Mouse (Mus musculus): ENCODE data around the gene Disc1.
A peak's percentile ranks its signal among the peaks of the same experiment; 100 is the strongest.

The Disc1 gene

DNA sequence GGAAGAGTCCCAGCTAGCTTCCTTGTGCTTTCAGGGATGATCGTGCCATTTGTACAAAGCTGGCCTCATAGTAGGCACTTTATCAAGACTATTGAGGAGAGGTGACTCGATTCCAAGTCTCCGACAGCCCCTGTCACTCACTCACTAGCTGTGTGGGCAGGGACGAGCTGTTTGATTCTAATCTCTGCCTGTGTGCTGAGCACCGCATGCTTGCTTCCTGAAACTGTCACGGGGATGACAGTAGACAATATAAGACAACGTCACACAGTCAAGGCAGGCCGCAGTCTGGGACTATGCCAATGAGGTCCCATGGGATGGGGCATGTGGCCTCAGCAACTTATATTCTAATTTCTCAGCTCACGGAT, 13.6 kb downstream of the Disc1 start:
- peak in 1 of 2 experiments; percentile 54 for DNase-seq

DNA sequence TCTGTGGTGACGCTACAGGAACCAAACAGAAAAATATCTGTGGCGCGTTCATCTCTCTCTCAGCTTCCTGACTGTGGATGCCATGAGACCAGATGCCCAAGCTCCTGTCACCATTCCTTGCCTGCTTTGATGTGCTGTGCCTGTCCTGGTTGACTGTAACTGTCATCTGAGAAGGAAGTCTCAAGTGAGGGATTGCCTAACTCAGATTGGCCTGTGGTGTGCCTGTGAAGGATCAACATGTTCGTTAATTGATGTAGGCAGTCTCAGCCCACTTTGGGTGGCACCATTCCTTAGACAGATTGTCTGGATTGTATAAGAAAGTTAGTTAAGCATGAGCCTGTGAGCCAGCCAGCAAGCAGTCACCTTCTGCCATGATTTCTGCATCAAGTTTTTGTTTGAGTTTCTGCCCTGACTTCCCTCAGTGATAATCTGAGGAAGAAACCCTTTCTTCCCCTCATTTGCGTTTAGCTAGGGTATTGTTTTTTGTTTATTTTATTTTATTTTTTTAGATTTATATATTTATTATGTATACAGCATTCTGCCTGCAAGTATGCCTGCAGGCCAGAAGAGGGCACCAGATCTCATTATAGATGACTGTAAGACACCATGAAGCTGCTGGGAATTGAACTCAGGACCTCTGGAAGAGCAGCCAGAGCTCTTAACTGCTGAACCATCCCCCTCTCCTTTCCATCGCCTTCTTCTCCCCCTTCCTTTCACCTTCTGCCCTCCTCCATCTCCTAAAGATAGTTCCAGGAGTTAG, 14.3 kb downstream of the Disc1 start:
- DNase-seq, result no peak

DNA sequence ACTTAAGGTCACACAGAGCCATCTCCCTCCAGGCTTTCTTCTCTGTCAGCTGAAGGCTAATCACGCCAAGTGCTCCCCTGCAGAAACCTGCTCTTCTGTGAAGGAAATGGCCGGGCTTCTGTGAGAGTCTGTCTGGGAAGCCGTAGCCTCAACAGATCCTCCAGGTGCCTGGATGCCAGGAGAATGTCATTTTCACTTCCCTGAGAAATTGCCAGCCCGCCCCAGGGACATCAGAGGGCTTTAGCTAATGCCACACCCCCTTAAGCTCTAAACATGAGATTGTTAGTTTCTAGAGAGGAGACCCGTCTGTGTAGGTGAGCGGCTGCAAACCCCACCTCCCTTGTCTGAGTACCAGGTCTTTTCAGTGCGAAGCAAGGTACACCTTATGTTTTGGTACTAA, 15.3 kb downstream of the Disc1 start:
- no peak for DNase-seq

DNA sequence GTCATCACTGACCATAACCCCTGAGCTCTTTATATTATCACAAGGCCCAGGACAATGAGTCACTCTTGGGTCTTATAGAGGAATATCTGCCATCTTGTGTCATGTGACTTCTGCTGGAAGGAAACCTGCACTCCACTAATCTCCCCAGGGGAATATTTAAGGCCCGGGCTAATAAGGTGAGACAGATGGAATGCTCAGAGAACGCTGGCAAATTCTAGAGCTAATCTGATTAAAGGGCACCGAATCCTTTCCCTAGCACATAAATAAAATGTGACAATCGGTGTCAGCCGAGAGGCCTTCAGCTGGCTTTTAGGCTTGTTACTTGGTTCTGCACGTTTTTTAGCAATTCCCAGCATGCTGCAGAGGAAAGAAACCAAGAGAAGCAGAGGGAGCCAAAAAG, 15.7 kb downstream of the Disc1 start:
- no peak for DNase-seq

DNA sequence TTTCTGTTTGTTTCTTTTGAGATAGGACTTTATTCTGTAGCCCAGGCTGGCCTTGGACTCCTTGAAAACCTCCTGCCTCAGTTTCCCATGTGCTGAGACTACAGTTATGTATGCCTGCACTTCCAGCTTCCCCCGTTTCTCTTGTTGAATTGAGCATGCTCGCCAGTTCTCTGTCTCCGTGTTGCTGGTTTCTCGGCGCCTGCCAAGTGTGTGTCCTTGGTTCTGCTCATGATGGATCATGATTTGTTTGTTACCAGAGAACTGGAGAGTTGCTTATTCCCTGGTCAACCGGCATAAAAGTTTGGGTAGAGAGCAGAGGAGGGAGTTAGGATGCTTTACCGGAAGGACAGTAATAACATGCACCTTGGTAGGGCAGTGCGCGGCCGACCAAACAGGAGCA, 20.1 kb downstream of the Disc1 start:
- no peak for DNase-seq

DNA sequence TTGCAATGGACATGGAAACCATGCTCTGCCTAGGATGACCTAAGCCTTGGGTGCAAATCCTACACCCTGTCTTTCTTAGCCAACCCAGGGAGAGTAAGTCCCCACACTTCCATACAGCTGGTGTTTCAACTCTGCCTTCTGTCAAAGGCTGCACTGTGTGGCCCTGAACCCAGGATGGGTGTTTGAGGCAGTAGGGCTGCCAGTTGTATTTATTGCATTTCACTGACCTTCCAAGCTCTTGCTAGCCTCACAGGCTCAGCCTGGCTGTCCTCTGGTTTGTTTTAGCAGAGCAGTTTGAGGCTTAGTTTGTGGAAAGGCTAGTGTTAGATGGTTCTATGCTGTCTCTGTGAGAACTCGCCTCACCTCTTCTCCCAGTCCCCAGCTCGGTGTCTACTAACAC, 20.6 kb downstream of the Disc1 start:
- DNase-seq, result no peak

DNA sequence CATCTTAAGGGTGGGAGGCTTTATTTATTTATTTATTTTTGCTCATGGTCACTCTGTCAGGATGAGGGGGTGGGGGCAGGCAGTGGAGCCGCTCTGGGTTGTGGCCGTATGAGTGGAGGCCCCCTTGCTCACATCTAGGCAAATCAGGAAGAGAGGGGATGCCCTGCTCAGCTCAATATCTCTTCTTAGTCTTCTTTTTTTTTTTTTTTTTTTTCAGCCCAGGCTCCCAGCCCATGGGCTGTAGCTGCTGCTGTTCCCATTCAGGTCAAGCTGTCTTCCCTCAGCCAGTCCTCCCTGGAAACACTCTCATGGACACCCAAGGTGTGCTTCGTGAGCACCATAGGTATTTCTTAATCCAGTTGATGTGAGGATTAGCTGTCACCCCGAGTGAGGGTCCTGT, 21.4 kb downstream of the Disc1 start:
- no peak for DNase-seq

DNA sequence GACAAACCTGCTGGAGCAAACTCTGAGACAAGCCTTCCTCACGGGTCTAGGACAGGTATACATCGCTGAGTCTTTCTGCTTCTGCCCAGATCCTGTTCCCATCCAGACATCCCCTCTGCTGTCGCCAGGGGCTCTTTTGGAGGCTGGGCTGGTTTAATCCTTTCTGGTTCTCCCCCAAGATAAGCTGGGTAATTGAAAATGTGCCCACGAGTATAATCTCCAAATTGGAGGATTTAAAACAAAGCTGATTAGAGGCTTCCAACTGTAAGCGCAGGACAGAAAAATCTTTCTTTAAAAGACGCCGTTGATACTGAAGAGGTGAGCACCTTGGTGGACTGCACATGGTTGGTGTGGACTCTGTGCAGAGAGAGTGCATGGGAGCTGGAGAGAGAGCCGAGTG, 23.3 kb downstream of the Disc1 start:
- DNase-seq, result no peak

DNA sequence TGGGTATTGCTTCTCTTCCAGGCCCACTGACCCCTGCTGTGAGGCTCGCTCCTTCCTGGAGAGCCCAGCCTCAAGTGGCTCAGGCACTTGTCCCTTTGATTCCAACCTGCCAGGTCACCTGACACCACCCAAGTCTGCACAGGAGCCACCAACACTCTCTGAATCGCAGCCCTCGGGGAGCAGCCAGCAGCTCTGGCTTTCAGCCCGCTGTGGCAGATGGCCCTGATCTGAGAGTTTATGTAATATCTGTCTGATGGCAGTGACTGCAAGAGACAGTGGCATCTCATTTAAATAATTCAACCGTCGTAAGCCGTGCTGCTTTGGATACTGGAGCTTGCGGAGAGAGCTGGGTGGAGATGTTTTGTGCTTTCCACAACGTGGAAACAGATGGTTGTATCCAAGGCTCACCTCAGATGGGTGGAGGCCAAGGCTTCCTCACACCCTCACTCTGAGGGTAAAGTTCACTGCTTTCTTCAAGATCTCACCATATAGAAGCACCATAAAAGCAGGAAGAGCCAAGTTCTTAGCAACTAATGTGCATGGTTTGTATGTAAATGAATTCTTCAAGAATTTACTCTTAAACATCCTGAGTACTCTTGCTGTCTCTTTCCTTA, 24.9 kb downstream of the Disc1 start:
- no peak for DNase-seq

DNA sequence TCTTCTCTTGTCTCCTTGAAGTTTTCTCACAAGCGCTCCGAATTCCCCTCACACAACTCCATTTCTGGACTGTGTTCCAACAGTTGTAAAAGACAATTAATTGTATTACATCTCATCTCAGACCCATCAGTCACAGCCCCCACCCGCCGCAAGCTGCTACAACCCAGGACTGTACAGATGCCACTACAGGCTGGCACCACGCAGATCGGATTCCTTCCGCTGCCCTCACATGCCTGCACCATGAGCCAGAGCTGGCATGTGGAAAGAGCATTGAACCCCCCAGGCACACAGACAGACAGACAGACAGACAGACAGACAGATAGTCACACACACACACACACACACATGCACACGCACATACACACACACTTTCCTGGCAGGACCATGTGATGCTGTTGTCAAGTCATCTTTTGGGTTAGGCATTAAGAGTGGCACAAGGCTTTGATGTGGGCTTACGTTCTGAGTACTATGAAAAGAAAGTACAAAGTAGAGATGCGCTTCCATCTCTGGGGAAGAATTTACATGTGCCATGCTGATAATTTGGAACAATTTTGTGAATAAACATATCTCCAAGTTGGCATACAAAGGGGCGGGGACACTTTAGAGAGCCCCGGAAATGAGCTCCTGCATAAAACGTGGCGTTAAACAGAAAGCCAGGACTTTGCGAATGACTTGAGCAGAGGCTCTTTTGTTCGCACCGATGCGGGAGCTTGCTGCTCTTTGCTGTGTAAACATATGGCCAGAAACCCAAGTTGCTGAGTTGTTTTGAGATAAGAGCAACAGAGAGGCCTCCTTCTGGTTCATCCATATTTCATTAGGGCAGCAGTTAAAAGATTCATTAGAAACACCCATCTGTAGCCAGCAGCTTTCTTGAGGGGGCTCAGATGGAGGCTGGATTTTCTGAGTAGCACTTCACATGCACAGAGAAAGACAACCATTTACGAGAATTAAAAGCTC, 26.7 kb downstream of the Disc1 start:
- DNase-seq, result no peak

DNA sequence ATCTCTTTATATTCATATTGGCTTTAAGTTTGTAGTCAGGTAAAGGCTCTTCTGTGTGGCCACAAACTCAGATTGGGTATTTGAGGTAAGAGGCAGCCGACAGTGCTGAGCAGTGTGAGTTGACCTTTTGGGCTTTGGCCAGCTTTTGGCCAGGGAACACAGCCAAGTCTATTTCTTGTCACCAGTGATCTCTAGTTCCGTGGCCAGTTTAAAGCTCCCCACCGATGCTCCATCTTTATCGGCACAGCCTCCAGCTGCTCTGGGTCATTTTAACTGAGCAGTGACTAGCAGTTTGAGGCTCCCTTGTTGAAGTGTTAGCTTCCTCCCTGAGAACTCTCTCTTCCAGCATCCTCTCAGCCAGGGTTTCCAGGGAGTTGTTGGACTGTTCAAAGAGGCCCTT, 29.8 kb downstream of the Disc1 start:
- no peak for DNase-seq

DNA sequence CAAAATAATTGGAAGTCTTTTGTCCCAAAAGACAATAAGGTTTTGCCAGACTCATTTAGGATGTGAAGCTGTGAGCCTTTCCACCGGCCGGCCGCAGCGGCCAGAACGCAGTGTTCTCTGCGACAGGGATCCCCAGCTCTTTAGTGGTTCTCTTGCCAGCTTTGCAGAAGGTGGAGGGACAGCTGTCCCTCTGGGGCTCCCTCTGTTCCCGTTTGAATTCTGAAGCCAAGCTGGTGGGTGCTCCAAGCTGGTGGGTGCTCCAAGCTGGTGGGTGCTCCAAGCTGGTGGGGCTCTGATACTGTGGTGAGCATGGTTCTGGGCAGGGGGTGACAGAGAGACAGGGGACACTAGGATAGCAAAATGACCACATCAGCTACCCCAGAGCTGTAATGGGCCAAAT, 30.5 kb downstream of the Disc1 start:
- no peak for DNase-seq

DNA sequence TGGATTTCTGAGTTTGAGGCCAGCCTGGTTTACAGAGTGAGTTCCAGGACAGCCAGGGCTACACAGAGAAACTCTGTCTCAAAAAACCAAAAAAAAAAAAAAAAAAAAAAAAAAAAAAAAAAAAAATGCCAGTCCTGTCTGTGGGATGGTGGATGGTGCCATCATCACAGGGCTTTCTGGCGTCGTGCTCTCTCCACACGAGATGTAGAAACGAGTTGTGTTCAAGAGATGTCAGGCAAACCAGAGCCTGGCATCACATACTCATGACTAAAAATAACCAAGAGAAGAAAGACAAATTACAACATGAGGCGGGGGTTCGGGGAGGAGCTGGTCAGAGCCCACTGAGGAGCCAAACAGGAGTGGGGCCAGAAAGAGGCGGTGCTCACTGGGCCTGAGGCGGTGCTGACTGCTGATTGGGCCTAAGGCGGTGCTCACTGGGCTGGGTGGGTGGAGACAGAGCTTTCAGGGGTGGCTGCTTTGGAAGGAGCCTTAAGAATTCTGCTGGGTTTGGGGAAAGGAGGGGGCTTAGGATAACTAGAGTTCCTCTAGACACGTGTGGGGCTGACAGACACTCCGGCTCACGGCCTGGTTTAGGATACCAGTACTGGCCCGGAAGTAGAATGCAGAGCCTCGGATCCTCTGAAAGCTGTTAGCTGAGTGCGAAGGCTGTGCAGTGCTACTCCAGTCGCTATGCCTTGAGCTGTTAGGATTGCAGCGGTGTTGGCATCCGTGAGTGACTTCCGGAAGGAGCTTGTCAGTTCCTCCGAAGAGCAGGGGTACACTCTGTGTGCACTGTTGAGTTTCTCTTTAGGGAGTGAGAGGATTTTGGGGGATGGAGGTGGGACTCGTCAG, 37.1 kb downstream of the Disc1 start:
- DNase-seq, result no peak

DNA sequence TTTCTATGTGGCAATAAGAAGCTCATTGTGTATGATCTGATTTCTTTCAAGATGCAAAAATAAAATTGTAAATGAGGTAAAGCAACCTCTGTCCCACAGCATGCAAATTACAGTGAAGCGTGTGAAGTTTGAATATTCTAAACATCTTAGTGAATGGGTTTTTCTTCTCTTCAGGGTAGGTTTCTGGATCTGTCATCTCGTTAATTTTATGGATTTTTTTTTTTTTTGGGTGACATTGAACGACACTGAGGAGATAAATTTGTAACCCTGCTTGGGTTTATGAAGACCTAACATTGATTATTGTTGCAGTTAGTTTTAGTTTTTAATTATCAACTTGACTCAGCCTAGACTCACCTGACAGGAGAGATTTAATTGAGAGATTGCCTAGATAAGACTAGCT, 43.1 kb downstream of the Disc1 start:
- DNase-seq, result no peak

DNA sequence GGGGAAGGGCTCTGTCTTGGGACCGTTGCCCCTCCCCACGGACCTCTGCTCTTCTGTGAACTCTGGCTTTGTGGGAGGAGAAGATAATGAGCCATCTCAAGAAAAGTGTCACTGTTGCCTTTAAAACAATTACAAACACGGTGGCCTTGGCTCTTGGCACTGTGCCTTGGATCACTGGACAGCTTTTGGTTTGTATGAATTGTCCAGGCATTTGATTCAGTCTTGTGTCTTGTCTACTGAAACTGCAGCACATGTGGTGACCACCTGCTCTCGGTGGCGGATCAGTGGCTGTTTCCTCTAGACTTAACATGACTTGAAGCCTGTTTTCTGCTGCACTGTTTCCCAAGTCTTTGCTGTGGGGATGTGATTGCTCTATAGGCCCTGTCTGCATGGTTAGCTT, 44.1 kb downstream of the Disc1 start:
- DNase-seq, result no peak

DNA sequence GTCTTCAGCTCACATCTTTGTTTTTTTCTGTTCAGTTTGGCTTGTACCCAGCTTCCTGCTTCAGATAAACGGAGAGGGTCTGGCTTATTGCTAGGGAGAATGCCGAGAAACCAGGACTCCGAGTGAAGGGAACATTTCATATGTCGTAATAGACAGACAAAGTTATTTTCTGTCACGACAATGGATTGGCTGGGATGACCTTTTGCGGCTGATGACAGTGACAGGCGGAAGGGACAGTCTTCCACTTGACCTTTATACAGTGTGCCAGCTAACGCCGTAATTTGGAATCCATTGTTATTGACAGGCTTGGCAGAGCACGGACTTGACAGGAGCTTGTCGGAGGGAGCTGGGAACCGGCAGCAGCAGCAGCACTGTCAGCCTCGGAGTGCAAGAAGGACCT, 48.3 kb downstream of the Disc1 start:
- no peak for DNase-seq

DNA sequence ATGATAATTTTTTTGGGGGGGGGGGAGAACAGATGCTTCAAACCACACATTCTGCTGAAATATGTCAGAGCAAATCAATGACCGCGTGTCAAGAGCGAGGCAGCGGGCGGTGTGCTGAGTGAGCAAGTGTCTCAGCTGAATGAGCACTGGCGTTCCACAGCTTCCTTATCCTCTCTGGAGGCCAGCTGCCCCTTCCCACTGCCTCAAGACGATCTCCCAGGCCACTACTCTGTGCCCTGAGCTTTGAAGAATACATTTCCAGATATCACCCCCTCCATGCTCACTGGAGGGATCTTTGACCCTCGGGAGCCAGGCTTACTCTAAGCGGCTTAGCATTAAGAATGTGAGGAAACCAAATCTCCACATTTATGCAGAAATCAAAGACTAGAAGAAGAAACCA, 59.2 kb downstream of the Disc1 start:
- DNase-seq, result no peak

DNA sequence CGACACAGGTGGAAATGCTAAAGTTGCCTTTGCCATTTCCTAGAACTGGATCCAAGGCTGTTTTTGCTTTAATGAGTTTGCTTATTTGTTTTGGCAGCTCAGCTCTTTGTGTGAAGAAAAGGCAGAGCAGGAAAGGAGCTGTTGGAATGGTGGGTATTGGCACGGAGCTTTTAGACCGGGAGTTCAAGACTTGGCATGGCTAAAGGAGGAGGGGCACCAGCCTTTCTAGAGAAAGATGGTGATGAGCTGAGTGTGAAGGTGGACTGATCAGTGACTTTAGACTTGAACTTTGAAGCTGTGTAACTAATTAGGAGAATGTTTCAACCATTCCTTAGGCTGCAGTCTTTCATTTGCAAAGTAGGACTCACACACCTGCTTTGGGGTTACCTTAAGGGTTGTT, 59.8 kb downstream of the Disc1 start:
- no peak for DNase-seq

DNA sequence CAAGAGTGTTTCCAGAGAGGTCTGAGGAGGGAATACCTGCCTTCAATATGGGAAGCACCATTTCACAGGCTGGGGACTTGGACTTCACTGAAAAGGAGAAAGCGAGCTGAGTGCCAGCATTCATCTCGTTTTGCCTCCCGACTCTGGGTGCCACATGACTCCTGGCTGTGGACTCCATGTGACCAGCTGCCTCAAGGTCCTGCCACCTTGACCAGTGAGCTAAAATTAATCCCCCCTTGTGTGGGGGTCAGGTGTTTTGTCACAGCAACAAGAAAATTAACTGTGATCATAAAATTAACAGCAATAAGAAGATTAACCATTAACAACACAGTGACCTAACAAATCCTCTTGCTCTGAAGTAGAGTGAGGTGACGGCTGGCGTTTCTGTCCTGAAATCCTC, 61.3 kb downstream of the Disc1 start:
- DNase-seq, result no peak

DNA sequence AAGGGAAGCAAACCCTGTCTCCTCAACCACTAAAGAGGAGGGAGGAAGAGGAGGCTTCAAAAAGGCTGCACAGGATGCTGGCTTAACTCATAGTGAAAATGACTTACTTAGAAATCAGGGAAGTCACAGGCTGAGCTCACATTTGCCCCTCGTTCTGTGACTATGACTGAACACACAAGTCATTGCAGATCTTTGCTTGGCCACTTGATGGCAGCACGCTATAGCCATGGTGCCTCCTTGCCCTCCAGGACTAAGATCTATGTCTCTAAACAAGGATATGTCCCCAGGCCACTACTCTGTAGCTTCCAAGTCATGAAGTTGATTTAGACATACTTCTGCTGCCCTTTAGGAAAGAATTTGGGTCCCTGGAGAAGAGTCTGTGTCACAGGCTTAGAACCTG, 62.6 kb downstream of the Disc1 start:
- DNase-seq, result peak; percentile 26 to 44

DNA sequence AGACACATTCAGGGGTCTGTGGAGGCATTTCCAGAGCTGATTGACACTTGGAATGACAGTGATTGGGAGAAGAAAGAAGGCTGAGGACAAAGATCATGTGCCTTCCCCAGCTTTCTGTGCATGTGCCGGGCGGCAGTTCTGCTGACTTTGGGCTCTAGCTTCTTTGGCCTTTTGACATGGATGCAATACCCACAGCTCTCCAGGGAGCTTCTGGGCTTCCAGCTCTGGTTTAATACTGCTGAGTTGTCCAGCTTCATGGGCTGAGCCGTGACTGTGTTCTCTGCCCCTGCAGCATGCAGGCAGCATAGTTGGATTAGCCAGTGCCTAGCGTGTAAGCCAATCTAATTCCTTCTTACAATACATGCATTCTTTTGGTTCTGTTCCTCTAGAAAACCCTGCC, 72.5 kb downstream of the Disc1 start:
- DNase-seq, result no peak

DNA sequence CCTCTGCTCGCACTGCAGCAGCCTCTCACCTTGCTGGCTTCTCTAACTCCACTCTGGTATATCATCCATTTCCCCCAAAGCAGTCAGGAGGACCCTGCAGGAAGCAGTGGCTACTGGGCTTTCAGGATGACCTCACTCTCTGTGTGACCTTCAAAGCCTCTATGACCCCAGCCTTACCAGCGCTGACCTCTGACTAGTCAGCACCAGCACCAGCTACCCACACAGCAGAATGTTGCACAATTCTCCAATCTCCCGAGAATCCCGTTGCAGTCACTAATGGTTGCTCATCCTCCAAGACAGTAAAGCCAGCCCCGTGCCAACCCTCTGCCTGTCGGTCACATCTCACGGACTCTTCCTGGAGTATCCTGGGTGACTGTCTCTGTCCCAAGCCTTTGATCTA, 73.6 kb downstream of the Disc1 start:
- no peak for DNase-seq

DNA sequence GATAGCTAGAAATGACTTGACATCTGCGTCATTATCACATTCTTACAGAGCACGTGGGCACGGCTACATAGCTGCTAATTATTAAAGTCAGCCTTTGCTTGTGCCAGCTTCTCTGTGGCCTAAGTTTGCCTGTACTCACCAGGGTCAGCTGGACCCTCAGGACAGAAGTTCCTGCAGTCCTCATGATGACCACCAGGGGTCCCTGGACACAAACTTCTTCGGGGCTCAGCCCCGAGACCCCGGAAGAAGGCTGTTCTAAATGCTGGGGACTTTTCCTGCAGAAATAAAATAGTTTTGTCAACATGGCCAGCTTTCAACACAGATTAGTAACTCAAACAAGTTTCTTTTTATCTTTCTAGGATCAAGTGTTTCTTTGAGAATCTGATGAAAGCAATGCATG, 74.3 kb downstream of the Disc1 start:
- peak; percentile 30 to 34 for DNase-seq
